Mouse (Mus musculus): ENCODE data around the gene Klhl36. TPM values are rescaled to one million over a fixed set of nuclear protein-coding genes. Genes with fewer than 3 reads are reported as not detected.
A peak's percentile ranks its signal among the peaks of the same experiment; 100 is the strongest.
"Not testable (repeated sequence)": the region's sequence is repeated elsewhere in the genome, so short reads cannot be mapped to it uniquely, and the experiment has no call there.

Klhl36 gene
- total RNA-seq, 1 experiment from 2014 or later = 13.5 TPM

GRCm38 (mm10) chr8:119835270-119835669, 26.8 kb upstream of the Klhl36 start:
- no peak for DNase-seq

GRCm38 (mm10) chr8:119836831-119837230, 25.2 kb upstream of the Klhl36 start:
- DNase-seq = no peak

- DNase-seq = no peak
Observed at GRCm38 (mm10) chr8:119837553-119838071, 24.5 kb upstream of the Klhl36 start.

DNA sequence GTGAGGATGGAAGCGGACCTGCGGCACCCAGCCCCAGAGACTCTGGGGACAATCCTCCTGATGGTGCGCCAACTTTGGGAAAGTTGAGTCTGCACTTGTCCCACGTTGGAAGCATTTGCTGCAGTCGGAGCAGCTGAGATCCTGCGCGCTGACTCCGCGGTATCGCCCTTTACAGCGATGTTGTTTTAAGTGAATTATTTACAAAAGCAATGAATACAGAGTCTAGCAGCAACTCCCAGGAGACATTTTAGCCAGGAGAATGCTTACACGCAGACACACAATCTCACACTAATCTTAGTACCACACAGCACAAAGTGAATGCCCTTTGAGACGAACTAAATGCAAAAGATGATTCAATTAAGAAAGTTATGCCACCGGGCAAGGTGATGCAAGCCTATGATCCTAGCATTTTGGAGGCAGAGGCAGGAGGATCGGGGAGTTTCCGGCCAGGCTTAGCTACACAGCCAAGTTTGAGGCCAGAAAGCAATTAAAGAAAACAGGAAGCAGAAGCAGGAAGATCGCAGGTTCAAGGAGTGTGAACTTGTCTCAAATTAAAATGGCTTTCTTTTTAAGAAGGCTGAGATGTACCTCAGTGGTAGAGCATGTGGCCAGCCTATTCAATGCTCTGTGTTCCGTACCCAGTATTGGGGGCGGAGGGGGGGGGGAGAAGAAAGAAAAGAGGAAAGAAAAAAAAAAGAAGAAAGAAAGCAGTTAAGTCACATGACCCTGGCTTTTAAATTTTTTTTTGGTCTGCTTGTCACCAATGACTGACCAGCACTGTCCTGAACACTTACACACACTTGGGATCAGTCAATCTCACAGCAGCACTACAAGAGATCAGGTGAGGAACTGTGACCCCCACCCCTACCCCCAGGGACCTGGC, 23.7 kb upstream of the Klhl36 start:
- DNase-seq = no peak

- no peak for DNase-seq
Observed at GRCm38 (mm10) chr8:119838983-119839340, 23.1 kb upstream of the Klhl36 start.

GRCm38 (mm10) chr8:119839419-119840021, 22.5 kb upstream of the Klhl36 start:
- no peak for DNase-seq

DNA sequence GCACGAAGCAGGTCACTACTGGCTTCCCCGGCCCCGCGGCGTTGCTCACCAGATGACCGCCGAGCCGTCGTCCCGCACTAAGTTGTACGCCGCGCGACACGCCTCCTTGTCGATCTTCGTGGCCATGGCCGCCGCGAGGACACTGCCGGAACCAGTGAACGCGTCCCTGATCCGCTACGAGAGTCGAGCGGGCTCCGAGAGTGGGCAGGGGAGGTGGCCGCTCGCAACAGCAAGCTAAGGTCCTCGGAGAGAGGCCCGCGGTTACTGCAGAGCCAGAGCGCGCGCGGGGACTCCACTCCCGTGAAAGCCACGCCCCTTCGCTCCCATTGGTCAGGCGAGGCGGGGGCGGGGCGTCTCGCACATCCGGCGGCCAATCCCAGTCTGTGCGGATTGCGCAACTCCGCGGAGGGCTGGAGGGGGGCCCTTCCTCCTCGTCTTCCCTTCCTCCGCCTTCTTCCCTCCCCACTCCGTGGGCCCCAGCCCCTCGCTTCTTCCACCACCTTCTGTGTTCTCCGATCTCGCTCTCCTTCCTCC, 21.7 kb upstream of the Klhl36 start, which contains the start of gene Cotl1:
Gene Cotl1 (minus strand): TSS at position 270 of the 534 bp plus-strand sequence.
- DNase-seq = peak; percentile 99

DNA sequence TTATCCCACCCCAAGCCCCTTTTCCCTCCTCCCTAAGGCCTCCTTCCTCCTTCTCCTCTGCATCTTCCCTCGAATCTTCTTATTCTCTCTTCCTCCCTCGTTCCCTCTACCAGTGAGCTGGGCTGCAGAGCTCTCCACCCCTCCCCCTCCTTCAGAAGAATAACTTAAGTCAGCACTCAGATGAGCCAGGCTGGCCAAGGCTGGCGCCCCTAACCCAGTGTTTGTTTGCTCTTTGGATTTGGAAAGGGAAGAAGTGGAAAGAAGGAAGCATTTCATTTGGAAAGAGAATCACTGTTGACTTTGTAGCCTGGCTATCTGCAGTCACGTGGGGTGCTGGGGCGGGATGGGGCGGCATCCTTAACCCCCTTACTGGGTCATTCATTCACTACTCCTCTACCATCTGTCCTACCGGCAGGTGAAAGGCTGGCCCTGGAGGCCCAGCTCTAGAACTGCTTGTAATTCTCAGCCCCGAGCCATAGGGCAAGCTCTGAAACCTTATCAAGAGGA, 21.1 kb upstream of the Klhl36 start:
- DNase-seq = no peak

DNA sequence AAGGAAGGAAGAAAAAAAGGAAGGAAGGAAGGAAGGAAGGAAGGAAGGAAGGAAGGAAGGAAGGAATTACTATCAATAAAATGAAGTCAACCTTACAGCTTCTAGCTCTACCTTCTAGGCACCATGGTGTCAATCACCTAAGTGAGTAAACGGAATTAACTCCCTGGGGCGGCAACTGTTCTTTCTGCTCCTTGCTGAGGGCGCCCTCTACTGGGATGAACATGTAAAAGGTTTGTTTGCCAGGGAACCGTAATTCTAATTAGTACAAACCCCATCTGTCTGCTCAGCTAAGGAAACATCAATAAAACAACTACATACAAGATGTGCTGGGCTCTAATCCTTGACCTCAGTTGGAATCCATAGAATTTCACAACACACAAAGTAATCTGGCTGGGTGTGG, 18.6 kb upstream of the Klhl36 start:
- peak; percentile 73 for DNase-seq

DNA sequence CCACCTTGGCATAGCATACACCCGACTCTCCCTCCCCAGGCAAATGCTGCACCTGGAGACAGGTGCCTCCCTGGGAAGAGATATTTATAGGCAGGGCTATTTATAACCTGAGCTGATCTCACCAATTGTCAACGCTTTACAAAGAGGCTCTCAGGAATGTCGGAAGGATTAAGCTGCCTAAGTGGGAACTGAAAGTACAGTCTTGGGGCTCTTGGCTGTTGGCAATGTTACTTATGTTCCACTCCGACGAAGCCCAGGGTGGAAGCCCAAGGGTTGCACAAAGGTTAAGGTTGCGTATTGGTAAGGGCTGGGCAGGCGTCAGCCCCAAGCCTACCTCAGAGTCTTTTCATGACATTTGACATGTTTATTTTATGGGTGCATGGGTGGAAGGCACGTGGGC, 17.5 kb upstream of the Klhl36 start:
- DNase-seq = no peak

- not testable (repeated sequence) for DNase-seq
Observed at GRCm38 (mm10) chr8:119845741-119846140, 16.3 kb upstream of the Klhl36 start.

DNA sequence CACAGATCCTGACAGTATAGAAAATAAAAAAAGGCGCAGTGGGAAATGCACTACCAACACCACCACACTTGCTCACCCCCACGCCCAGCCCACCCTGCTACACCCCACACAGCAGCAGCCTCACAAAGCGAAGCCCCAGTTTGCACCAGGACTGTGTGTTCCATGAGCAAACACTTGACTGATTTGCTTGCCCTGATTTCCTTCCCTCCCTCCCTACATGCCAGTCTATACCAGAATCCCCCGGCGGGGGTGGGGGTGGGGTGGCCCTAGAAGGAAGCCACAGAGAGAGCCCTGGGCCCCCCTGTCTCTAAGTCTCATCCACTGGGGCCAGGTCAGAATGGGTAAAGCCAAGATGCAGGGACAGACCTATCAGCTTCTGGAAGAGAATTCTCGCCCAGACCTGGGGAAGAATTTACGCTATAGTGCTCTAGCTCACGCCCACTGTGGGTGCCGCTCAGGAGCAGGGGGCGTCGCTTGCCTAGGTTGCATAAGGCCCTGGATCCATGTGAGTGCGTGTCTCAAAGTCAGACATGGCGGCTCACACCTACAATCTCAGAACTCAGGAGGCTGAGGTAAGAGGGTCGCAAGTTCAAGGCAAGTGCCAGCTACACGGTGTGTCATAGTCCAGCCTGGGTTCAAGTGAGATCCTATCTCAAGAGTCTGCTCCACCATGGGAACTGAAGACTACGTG, 14.7 kb upstream of the Klhl36 start:
- DNase-seq = no peak

- no peak for DNase-seq
Observed at GRCm38 (mm10) chr8:119853521-119853920, 8.5 kb upstream of the Klhl36 start.

- no peak for DNase-seq
Observed at GRCm38 (mm10) chr8:119854035-119854434, 8.0 kb upstream of the Klhl36 start.

DNA sequence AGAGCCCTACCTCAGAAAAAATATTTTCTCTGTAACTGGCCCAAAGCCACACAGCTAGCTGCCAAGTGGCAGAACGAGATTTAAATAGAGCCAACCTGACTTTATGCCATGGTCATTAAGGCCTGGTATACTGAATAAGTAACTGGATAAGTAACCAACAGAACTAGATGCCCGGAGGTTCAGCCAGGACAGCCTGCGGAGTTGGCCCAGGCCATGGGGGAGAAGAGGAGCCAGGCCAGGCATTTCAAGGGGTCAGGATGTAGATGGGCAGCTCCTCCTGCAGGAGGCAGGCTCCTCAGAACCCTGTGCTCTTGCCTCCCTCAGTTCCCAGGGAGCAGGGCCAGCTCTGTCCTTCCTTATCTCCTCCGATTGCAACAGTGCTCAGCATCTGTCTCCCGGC, 6.4 kb upstream of the Klhl36 start:
- peak; percentile 16 for DNase-seq

DNA sequence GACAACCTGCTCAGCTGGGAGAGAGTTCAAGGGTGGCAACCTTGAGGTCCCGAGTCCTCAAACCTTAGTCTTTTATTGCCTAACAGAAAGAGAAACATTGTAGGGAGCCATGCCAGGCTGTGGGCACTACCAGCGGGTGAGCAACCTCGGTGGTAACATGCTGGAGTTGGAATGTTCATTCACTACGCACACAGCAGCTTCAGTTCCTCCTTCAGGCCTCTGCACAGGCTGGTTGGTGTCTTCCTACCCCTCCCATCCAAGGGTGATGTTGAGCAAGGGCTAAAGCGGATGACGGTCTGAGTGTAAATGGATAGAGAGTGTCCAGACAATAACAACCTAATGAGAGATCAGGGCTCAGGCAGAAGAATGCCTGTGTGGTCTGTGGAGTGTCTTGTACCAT, 4.3 kb upstream of the Klhl36 start:
- DNase-seq = no peak

DNA sequence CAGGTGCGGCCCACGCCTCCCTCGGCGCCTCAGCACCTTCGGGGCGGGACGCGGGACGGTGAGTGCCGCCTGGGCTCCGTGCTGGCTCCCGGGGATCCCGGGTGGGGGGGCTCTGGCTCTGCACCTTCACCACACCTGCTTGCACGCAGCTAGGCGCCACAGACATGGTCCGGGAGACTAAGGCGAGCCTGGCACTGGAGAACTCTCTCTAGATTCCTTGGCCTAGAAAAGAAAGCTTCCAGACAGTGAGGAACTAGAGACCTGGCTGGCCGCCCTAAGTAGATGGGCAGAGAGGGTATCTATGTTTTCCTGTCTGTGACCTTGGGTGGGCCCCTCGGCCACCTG, 296 bp downstream of the Klhl36 start:
- DNase-seq = no peak

DNA sequence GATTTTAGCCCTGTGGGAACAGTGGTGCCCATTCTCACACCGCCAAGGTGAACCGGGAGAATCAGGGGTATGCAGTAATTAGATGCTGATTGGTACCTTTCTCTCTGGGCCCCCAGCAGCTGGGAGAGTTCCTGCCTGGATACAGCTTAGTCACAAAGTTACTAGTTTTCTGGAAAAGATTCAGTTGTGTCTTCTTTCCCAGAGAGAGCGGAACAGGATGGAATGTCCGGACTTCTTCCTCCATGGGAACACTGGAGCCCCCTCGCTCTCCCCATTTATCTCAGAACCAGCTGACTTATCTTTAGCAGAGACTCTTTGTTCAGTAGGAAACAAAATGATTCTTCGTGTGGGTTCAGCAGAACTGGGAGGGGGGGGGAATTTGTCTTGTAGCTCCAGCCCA, 683 bp downstream of the Klhl36 start:
- no peak for DNase-seq

DNA sequence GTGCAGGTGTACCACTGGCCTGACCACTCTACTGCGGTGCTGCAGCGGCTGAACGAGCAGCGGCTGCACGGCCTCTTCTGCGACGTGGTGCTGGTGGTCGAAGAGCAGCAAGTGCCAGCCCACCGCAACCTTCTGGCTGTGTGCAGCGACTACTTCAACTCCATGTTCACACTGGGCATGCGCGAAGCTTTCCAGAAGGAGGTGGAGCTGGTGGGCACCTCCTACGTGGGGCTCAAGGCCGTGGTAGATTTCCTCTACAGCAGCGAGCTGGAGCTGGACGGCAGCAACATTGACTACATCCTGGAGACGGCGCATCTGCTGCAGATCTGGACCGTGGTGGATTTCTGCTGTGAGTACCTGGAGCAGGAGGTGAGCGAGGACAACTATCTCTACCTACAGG, 7.5 kb downstream of the Klhl36 start:
- no peak for DNase-seq

DNA sequence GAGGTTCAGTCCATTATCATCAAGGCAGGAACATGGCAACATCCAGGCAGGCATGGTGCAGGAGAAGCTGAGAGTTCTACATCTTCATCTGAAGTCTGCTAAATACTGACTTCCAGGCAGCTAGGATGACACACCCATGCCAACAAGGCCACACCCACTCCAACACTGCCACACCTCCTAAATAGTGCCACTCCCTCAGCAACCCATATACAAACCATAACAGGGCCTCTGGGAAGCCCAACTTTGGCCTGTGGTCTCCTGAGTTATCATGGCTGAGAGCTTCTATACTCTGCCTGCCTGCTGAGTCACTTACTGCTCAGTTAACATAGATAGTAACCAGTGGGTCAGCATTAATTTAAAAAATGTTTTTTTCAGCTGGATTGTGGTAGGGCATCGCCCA, 11.1 kb downstream of the Klhl36 start:
- DNase-seq = no peak

- DNase-seq = no peak
Observed at GRCm38 (mm10) chr8:119881301-119881700, 19.2 kb downstream of the Klhl36 start.

DNA sequence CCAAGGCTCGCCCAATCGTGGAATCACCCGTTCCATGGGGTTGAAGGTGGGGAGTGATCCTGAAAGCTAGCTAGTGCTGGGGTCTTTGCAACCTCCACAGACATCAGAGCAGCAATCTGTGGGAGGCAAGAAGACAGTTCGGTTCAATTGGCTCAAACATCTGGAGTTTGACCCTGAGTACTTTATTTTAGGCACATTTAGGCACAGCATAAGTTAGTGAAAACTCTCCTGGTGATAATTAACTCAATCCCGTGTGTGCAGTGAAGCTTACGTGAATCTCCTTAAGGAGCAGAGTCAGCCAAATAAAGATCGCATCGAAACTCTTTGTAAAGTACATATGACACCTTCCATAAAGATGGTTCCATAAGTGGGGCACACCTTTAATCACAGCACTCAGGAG, 19.9 kb downstream of the Klhl36 start:
- DNase-seq = no peak

- no peak for DNase-seq
Observed at GRCm38 (mm10) chr8:119883281-119883680, 21.2 kb downstream of the Klhl36 start.

Data from adrenal gland, postnatal 25 days (tissue).